Mouse (Mus musculus) lung, postnatal 0 days (tissue): ENCODE measurements around the gene Armh1. TPM values are rescaled to one million over a fixed set of nuclear protein-coding genes. Genes with fewer than 3 reads are reported as not detected.
A peak's percentile ranks its signal among the peaks of the same experiment; 100 is the strongest.

ENCODE experiments used
- ATAC-seq: fragments of 200-750 bp; cut with Nextera tagmentation; 2 replicates; pipeline ENCODE4 v1.8.0; 2017; ENCODE audit warnings: moderate library complexity
- DNase-seq: peaks from one replicate; pipeline ENCODE4 v3.0.0-alpha.2; 2016; ENCODE audit warnings: low spot score
- H3K27ac ChIP-seq: fragments of 300-500 bp; sonication (generic); 2 replicates; pipeline ENCODE4 v1.5.1; 2014; ENCODE audit warnings: antibody characterized with exemption, mild to moderate bottlenecking, low read length, mixed read lengths
- H3K27me3 ChIP-seq: fragments of 300-500 bp; sonication (generic); replicated peaks from 2 replicates; pipeline ENCODE4 v1.6.1; 2014; ENCODE audit warnings: low read length, mixed read lengths; ENCODE audit not compliant: insufficient read depth
- H3K36me3 ChIP-seq: fragments of 300-500 bp; sonication (generic); 2 replicates; pipeline ENCODE4 v1.6.1; 2014; ENCODE audit warnings: low read length, mixed read lengths; ENCODE audit not compliant: insufficient read depth
- H3K4me1 ChIP-seq: fragments of 300-500 bp; sonication (generic); 2 replicates; pipeline ENCODE4 v1.6.1; 2014; ENCODE audit warnings: antibody characterized with exemption, low read depth, low read length, mixed read lengths; ENCODE audit not compliant: insufficient read depth
- H3K4me2 ChIP-seq: fragments of 300-500 bp; sonication (generic); replicated peaks from 2 replicates; pipeline ENCODE4 v1.6.1; 2014; ENCODE audit warnings: low read depth, mild to moderate bottlenecking, low read length, moderate library complexity, mixed read lengths
- H3K4me3 ChIP-seq: fragments of 300-500 bp; sonication (generic); 2 replicates; pipeline ENCODE4 v1.5.1; 2014; ENCODE audit warnings: low read depth, low read length
- H3K9ac ChIP-seq: fragments of 300-500 bp; sonication (generic); replicated peaks from 2 replicates; pipeline ENCODE4 v1.6.1; 2014; ENCODE audit warnings: low read depth, mild to moderate bottlenecking
- H3K9me3 ChIP-seq: fragments of 300-500 bp; sonication (generic); 2 replicates; pipeline ENCODE4 v1.6.1; 2016; ENCODE audit warnings: low read length, mixed read lengths
- CTCF ChIP-seq: IDR thresholded peaks from 2 replicates; pipeline ENCODE4 v1.5.1; 2016; ENCODE audit warnings: antibody characterized with exemption, mild to moderate bottlenecking
- EP300 ChIP-seq: IDR thresholded peaks from 2 replicates; pipeline ENCODE4 v1.6.1; 2016; ENCODE audit warnings: antibody characterized with exemption, mild to moderate bottlenecking, control low read depth
- WGBS: fragments of 180-500 bp; shearing (Covaris S2); extraction: QIAGEN DNeasy Blood & Tissue Kit; methylation state at CpG from one replicate; pipeline ENCODE4 v1.1.7; 2014; 5-methylcytosine and 5-hydroxymethylcytosine counted together
- polyA plus RNA-seq: library from polyadenylated mRNA; unstranded; fragments of >200 nt; fragmentation: Nextera tagmentation; extraction: Ambion mirVana; gene quantifications from 2 replicates; pipeline ENCODE4 v1.2.1, GENCODE M21; 2015

Gene Armh1
- polyA plus RNA-seq, 1 experiment from 2014 or later, result 3.8 TPM

DNA sequence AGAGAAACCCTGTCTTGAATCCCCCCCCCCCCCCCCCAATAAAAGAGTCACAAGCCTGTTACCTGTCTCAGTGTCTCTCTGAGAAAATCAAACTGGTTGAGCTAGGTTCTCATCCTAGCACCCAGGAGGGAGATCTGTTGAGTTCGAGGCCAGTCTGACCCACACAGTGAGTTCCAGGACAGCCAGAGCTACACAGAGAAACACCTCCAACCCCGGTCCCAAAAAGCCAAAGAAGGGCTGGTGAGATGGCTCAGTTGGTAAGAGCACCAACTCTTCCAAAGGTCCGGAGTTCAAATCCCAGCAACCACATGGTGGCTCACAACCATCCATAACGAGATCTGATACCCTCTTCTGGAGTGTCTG is 49.0 kb downstream of the Armh1 start:
- Histone ChIP-seq H3K9me3 (no peaks in the 10 kb centered on the region), H3K4me1 (no peaks in the 10 kb centered on the region), H3K9ac (peak overlapping the region; percentile 47; the same call in 1 of the 2 replicates), H3K36me3 (no peaks in the 10 kb centered on the region), H3K27ac (peak overlapping the region; percentile 75), H3K4me2 (peak overlapping the region; percentile 52; the same call in 1 of the 2 replicates), H3K4me3 (no peak overlapping the region), H3K27me3 (no peaks in the 10 kb centered on the region)
- TF ChIP-seq CTCF (no peak), EP300 (no peak)
- 36% methylated on average over 4 of the region's 4 CpGs for WGBS
- DNase-seq (no peak), ATAC-seq (no peak)

DNA sequence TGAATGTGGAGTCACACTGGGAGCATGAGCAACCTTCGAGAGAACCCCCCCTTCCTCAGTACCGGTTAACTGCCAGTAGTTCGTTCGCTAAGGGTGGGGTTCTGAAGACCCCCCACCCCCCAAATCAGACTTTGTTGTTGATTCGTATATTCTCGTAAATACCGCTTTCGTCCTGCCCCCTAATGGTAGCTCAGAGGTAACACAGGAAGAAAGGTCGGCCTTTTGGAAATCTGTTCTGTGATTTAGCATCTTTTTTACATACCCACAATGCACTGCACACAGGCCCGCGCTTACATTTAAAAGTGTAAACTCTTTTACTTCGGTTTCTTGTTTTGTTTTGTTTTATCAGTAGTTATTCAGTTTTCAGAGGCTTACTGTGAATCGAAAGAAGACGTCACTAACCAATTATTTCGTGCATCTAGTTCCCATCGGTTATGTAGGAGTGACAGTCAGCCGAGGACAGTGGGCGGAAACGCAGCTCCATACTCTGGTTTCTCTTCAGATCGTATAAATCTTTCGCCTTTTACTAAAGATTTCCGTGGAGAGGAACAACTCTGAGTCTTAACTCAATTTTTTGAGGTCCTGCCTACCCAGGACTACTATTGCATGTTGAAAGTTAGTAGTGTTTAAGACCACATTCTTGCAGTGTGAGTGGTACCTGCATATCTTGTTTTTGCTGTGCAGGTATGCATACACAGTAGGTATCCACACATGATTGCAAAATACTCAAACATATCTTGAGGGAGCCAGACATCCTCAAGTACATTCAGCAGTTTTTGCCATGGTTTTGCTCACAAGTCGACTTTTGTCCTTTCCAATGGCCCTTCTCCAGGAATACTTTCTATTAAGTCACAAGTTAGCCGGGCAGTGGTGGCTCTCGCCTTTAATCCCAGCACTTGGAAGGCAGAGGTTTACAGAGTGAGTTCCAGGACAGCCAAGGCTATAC is 49.6 kb downstream of the Armh1 start:
- Histone ChIP-seq H3K9me3 (no peaks in the 10 kb centered on the region), H3K4me3 (peak overlapping the region; percentile 32), H3K27me3 (no peaks in the 10 kb centered on the region), H3K4me1 (no peaks in the 10 kb centered on the region), H3K4me2 (peak overlapping the region; percentile 52), H3K36me3 (no peaks in the 10 kb centered on the region), H3K9ac (peak overlapping the region; percentile 47), H3K27ac (peak overlapping the region; percentile 75)
- peak; percentile 93 for DNase-seq
- WGBS, result under 1% methylated on average over 25 of the region's 25 CpGs
- ATAC-seq, result peak; percentile 95
- TF ChIP-seq CTCF, result peak; percentile 80
- TF ChIP-seq EP300, result peak; percentile 88

- Histone ChIP-seq H3K4me3 (no peak overlapping the region), H3K36me3 (no peaks in the 10 kb centered on the region), H3K9me3 (no peaks in the 10 kb centered on the region), H3K9ac (no peak overlapping the region), H3K4me2 (no peak overlapping the region), H3K4me1 (no peaks in the 10 kb centered on the region), H3K27me3 (no peaks in the 10 kb centered on the region), H3K27ac (no peak overlapping the region)
- WGBS, result 95% methylated on average over 14 of the region's 14 CpGs
- DNase-seq (no peak), ATAC-seq (no peak)
- no peak for TF ChIP-seq EP300
- no peak for TF ChIP-seq CTCF
Observed at GRCm38 (mm10) chr4:117191804-117192203, 60.1 kb downstream of the Armh1 start.

- TF ChIP-seq EP300 (no peak), CTCF (no peak)
- peak; percentile 19 for DNase-seq
Observed at GRCm38 (mm10) chr4:117190660-117191059, 61.3 kb downstream of the Armh1 start.

DNA sequence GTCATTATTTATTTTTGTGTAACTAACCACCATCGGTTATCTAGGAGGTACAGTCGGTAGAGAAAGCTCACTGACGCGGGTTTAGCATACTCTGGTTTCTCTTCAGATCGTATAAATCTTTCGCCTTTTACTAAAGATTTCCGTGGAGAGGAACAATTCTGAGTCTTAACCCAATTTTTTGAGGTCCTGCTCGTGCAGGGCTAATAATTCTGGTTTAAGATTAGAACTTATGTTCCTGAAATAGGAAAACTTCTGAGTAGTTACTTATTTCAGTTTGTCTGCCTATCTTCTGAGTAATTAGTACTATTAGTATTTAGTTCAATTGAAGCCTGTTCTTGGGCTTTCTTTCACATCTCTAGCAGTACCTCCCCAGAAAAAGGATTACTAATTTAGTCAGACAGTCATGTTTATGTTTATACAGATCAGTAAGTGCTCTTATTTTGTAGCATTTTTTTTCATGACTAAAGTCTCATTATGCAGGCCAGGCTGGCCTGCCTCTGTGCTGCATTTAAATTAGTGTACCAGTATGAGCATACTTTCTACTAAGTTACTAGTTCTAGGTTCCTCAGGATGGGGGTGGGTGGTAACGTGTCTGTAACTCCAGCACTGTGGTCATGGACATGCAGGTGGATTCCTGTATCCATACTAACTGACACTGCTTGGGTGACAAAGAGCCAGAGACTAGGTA is 61.9 kb downstream of the Armh1 start:
- ATAC-seq, result peak; percentile 86
- DNase-seq, result peak; percentile 88

More at GRCm38 (mm10) chr4:117190660-117191059, 61.3 kb downstream of the Armh1 start:
- no peaks in the 10 kb centered on the region for H3K27me3 ChIP-seq
- H3K4me2 ChIP-seq, result no peak overlapping the region
- ATAC-seq, result no peak
- no peaks in the 10 kb centered on the region for H3K9me3 ChIP-seq
- no peak overlapping the region for H3K4me3 ChIP-seq
- H3K36me3 ChIP-seq, result no peaks in the 10 kb centered on the region
- WGBS, result 61% methylated on average over 7 of the region's 7 CpGs
- H3K9ac ChIP-seq, result peak overlapping the region; percentile 52
- H3K27ac ChIP-seq, result peak overlapping the region; percentile 78
- H3K4me1 ChIP-seq, result no peaks in the 10 kb centered on the region

GRCm38 (mm10) chr4:117189382-117189855 is 62.5 kb downstream of the Armh1 start:
- Histone ChIP-seq H3K9me3 (no peaks in the 10 kb centered on the region), H3K4me1 (no peaks in the 10 kb centered on the region), H3K27me3 (no peaks in the 10 kb centered on the region), H3K36me3 (no peaks in the 10 kb centered on the region), H3K4me2 (peak overlapping the region; percentile 47), H3K9ac (peak overlapping the region; percentile 52), H3K4me3 (peak overlapping the region; percentile 37), H3K27ac (peak overlapping the region; percentile 78)
- TF ChIP-seq EP300 (peak; percentile 55; the same call in 1 of the 2 replicates), CTCF (peak; percentile 77)
- ATAC-seq (peak; percentile 78), DNase-seq (peak; percentile 95)
- under 1% methylated on average over 16 of the region's 16 CpGs for WGBS

More for the DNA sequence above, 61.9 kb downstream of the Armh1 start:
- WGBS, result under 1% methylated on average over 9 of the region's 9 CpGs
- Histone ChIP-seq H3K36me3 (no peaks in the 10 kb centered on the region), H3K27me3 (no peaks in the 10 kb centered on the region), H3K4me2 (peak overlapping the region; percentile 47), H3K9ac (peak overlapping the region; percentile 52), H3K4me3 (peak overlapping the region; percentile 37), H3K9me3 (no peaks in the 10 kb centered on the region), H3K4me1 (no peaks in the 10 kb centered on the region), H3K27ac (peak overlapping the region; percentile 78)
- no peak for TF ChIP-seq CTCF
- no peak for TF ChIP-seq EP300
